Mouse (Mus musculus) cortical plate, adult 2 months (tissue): ENCODE data around the gene Nin.

Experiments
- CTCF ChIP-seq: fragments of 200-500 bp; IDR thresholded peaks from 2 replicates; pipeline ENCODE4 v1.5.1; 2011; ENCODE audit warnings: mild to moderate bottlenecking, control low read depth, low read length; ENCODE audit not compliant: insufficient read depth; ENCODE audit errors: extremely low read depth
- POLR2A ChIP-seq: fragments of 200-500 bp; IDR thresholded peaks from 2 replicates; pipeline ENCODE4 v1.6.1; 2011; ENCODE audit warnings: mild to moderate bottlenecking, low read length, control low read depth; ENCODE audit not compliant: insufficient read depth; ENCODE audit errors: extremely low read depth

DNA sequence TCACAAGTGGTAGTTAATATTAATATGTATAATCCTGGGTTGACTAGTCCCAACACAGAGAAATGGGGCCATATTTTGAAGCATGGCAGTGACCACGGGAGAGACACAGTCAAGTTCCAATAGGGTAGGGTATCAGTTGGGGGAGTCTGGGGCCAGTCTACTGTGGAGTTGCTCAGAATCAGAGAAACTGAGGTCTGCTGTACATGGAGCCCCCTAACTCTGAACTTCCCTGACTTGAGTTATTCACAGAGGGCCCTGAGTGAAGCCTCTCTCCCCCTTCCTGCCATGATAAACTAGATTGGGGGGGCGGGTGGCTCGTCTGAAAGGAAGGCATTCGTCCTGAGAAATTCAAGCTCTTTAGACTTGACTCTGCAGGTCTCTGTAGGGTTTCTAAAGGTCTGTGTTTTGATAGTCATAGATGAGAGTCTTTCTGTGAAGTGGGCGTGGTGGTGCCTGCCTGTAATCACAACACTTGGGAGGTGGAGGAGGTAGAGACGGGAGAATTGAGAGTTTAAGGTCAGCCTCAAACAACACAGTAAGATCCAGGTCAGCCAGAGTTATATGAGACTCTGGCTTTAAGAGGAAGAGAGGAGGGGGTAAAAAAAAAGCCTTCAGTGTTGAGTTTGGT lies 20.1 kb downstream of the Nin start:
- TF ChIP-seq CTCF, result no peak
- TF ChIP-seq POLR2A, result no peak
